Mouse (Mus musculus) embryonic fibroblast, embryonic 13.5 days (primary cell): ENCODE measurements around the gene Rnase11.

Experiments used
- CTCF ChIP-seq: IDR thresholded peaks from 2 replicates; pipeline ENCODE4 v1.5.1; 2011; ENCODE audit warnings: mild to moderate bottlenecking, control low read depth, low read length, moderate library complexity, borderline replicate concordance; ENCODE audit not compliant: insufficient read depth
- POLR2A ChIP-seq: IDR thresholded peaks from 2 replicates; pipeline ENCODE4 v1.6.1; 2011; ENCODE audit warnings: low read depth, mild to moderate bottlenecking, control low read depth, low read length, moderate library complexity

DNA sequence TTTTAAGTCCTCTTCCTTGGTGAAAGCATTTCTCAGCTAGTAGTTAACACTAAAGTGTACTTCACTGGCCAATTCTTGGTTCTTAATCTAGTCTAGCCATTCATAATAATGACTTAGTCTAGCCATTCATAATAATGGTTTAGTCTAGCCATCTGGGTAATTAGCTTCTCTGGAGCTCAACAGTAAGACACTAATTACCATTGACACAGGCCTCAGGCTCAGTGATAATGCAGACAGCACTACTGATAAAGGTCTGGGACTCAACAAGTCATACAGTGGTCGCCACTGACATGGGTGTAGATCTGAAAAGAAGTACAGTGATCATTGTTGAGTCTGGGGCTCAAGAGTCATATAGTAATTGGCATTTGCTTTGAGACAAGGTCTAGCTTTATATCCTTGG is 25.1 kb downstream of the Rnase11 start:
- TF ChIP-seq POLR2A (no peak), CTCF (no peak)
